Mouse (Mus musculus) splenic B cell, adult 2 months (primary cell): ENCODE results near the gene Apopt1.

ENCODE experiments used
- DNase-seq: peaks from one replicate; pipeline ENCODE4 v3.0.0-alpha.2; 2011; ENCODE audit warnings: low read depth, low spot score
- H3K27me3 ChIP-seq: 2 replicates; pipeline ENCODE4 v1.6.1; 2012; ENCODE audit warnings: mild to moderate bottlenecking, low read length, moderate library complexity, mixed read lengths; ENCODE audit not compliant: control insufficient read depth, poor library complexity, insufficient read depth, severe bottlenecking
- H3K36me3 ChIP-seq: 2 replicates; pipeline ENCODE4 v1.6.1; 2012; ENCODE audit warnings: mild to moderate bottlenecking, low read length, moderate library complexity, mixed read lengths; ENCODE audit not compliant: control insufficient read depth, poor library complexity, insufficient read depth, severe bottlenecking

Apopt1 gene

GRCm38 (mm10) chr12:111803538-111803937, 90.5 kb downstream of the Apopt1 start:
- H3K36me3 ChIP-seq: peaks cover 3% of the 10 kb centered on the region
- H3K27me3 ChIP-seq: no peaks in the 10 kb centered on the region
- no peak for DNase-seq
